Mouse (Mus musculus): ENCODE measurements around the gene Scamp4. TPM values are rescaled to one million over a fixed set of nuclear protein-coding genes. Genes with fewer than 3 reads are reported as not detected.
"Not testable (repeated sequence)": the region's sequence is repeated elsewhere in the genome, so short reads cannot be mapped to it uniquely, and the experiment has no call there.

Scamp4 gene
- polyA plus RNA-seq, 1 experiment from 2014 or later, result 107 TPM

- Histone ChIP-seq H3K4me1 (peaks cover 24% of the 10 kb centered on the region), H3K27me3 (no peaks in the 10 kb centered on the region), H3K27ac (no peak overlapping the region), H3K9ac (no peak overlapping the region), H3K4me3 (replicated peaks) (no peak overlapping the region), H3K36me3 (peaks cover 39% of the 10 kb centered on the region), H3K9me3 (replicated peaks) (no peaks in the 10 kb centered on the region), H3K4me2 (no peak overlapping the region)
- WGBS, result 91% methylated on average over 2 of the region's 2 CpGs
- ATAC-seq (replicated peaks; ENCODE audit: low FRiP score), result no peak
Observed at GRCm38 (mm10) chr10:80604988-80605387, 2.3 kb downstream of the Scamp4 start.

DNA sequence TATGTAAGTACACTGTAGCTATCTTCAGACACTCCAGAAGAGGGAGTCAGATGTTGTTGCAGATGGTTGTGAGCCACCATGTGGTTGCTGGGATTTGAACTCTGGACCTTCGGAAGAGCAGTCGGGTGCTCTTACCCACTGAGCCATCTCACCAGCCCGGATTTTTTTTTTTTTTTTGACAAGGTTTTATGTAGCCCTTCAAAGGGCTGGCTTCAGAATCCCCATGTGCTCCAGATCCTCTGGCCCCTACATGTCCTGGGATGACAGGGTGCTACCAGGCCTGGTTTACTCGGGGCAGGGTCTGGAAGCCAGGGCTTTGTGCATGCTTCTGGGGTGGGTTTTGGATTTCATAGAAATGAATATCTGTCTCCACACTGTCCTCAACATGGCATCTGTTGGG, 3.0 kb downstream of the Scamp4 start, which contains the start of gene Gm49322:
Gm49322 (plus strand) TSS at position 301 of the 400 bp plus-strand sequence.
- WGBS, result 76% methylated on average over 4 of the region's 4 CpGs
- H3K27me3 ChIP-seq; ATAC-seq (replicated peaks; ENCODE audit: low FRiP score); H3K4me3 ChIP-seq (replicated peaks); H3K9me3 ChIP-seq (replicated peaks); H3K27ac ChIP-seq; H3K4me2 ChIP-seq; H3K9ac ChIP-seq: not testable (repeated sequence)
- Histone ChIP-seq H3K36me3 (peaks cover 42% of the 10 kb centered on the region), H3K4me1 (peaks cover 24% of the 10 kb centered on the region)

GRCm38 (mm10) chr10:80606306-80606705, 3.6 kb downstream of the Scamp4 start:
- Histone ChIP-seq H3K9ac (no peak overlapping the region), H3K4me2 (no peak overlapping the region), H3K9me3 (replicated peaks) (no peaks in the 10 kb centered on the region), H3K4me1 (peaks cover 24% of the 10 kb centered on the region), H3K27me3 (no peaks in the 10 kb centered on the region), H3K27ac (no peak overlapping the region), H3K36me3 (peaks cover 42% of the 10 kb centered on the region), H3K4me3 (replicated peaks) (no peak overlapping the region)
- ATAC-seq (replicated peaks; ENCODE audit: low FRiP score), result no peak
- 90% methylated on average over 23 of the region's 23 CpGs for WGBS

GRCm38 (mm10) chr10:80606737-80607350, 4.2 kb downstream of the Scamp4 start:
- Histone ChIP-seq H3K4me2 (no peak overlapping the region), H3K4me1 (peaks cover 24% of the 10 kb centered on the region), H3K4me3 (replicated peaks) (no peak overlapping the region), H3K36me3 (peaks cover 44% of the 10 kb centered on the region), H3K9ac (no peak overlapping the region), H3K9me3 (replicated peaks) (no peaks in the 10 kb centered on the region), H3K27me3 (no peaks in the 10 kb centered on the region), H3K27ac (no peak overlapping the region)
- ATAC-seq (replicated peaks; ENCODE audit: low FRiP score), result no peak
- 94% methylated on average over 34 of the region's 34 CpGs for WGBS

GRCm38 (mm10) chr10:80608435-80608834, 5.8 kb downstream of the Scamp4 start:
- no peak overlapping the region for H3K4me2 ChIP-seq
- WGBS, result 91% methylated on average over 3 of the region's 3 CpGs

GRCm38 (mm10) chr10:80609269-80609924, 6.7 kb downstream of the Scamp4 start:
- peaks cover 4% of the 10 kb centered on the region; the same call in 1 of the 2 replicates for H3K4me1 ChIP-seq
- no peak overlapping the region for H3K27ac ChIP-seq
- H3K9me3 ChIP-seq (replicated peaks), result no peaks in the 10 kb centered on the region
- 89% methylated on average over 10 of the region's 10 CpGs for WGBS
- H3K4me3 ChIP-seq (replicated peaks), result no peak overlapping the region
- no peaks in the 10 kb centered on the region for H3K27me3 ChIP-seq
- no peak for ATAC-seq (replicated peaks; ENCODE audit: low FRiP score)
- peaks cover 67% of the 10 kb centered on the region for H3K36me3 ChIP-seq
- no peak overlapping the region for H3K4me2 ChIP-seq
- no peak overlapping the region for H3K9ac ChIP-seq

More at GRCm38 (mm10) chr10:80608435-80608834, 5.8 kb downstream of the Scamp4 start:
- Histone ChIP-seq H3K9ac (no peak overlapping the region), H3K27ac (no peak overlapping the region), H3K36me3 (peaks cover 57% of the 10 kb centered on the region), H3K27me3 (no peaks in the 10 kb centered on the region), H3K9me3 (replicated peaks) (no peaks in the 10 kb centered on the region), H3K4me1 (peaks cover 14% of the 10 kb centered on the region), H3K4me3 (replicated peaks) (no peak overlapping the region)
- ATAC-seq (replicated peaks; ENCODE audit: low FRiP score), result no peak

DNA sequence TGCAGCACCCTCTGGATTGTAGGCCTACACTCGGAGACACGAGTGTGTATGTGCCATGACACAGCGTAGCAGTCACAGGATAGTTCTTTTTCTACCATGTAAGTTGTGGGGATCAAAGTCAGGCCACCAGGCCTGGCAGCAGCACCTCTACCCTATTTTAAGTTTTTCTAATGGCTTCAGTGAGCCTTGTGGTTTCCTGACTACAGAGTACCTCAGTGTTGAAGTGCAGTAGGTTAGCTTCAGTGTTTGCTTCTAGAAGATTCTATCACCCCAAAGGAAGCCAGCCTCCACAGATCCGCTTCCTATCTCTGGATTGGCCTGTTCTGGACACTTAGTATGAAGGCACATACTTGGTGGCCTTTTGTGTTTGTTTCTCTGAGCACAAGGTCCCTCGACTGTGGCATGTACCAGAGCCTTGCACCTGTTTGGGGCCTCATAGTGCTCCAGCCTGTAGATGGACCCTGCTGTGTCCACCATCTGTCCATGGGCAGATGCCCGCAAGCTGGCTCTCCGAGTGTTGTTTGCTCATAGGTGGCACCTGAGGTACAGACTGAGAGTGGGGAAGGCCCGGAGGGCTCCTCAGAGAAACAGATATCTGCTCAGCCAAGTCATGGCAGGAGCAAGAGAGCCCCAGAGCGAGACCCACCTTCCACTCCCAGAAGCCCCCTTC, 7.6 kb downstream of the Scamp4 start:
- H3K36me3 ChIP-seq, result peaks cover 76% of the 10 kb centered on the region
- 95% methylated on average over 9 of the region's 9 CpGs for WGBS
- H3K27me3 ChIP-seq, result no peaks in the 10 kb centered on the region
- no peak overlapping the region for H3K4me2 ChIP-seq
- H3K9me3 ChIP-seq (replicated peaks), result no peaks in the 10 kb centered on the region
- no peak overlapping the region for H3K4me3 ChIP-seq (replicated peaks)
- no peak for ATAC-seq (replicated peaks; ENCODE audit: low FRiP score)
- no peak overlapping the region for H3K27ac ChIP-seq
- no peak overlapping the region for H3K9ac ChIP-seq
- no peaks in the 10 kb centered on the region for H3K4me1 ChIP-seq

DNA sequence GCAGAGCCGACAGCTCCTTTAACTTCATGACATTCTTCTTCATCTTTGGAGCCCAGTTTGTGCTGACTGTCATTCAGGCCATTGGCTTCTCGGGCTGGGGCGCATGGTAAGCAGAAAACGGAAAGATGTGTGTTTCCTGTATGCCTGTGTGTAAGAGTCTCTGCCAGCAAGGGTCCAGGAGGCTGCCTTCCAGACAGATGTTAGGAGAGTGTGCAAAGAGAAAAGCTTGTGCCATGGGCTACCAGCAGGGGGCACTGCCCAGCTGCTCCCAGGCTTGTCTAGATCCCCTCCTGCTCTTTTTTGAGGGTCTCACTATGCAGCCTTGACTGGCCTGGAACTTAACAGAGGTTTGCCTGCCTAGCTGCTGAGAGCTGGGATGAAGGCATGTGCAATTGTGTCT, 8.4 kb downstream of the Scamp4 start:
- 67% methylated on average over 4 of the region's 4 CpGs for WGBS
- Histone ChIP-seq H3K9ac (no peak overlapping the region), H3K4me1 (no peaks in the 10 kb centered on the region), H3K36me3 (peaks cover 83% of the 10 kb centered on the region), H3K4me3 (replicated peaks) (no peak overlapping the region), H3K27ac (no peak overlapping the region; the same call in 1 of the 2 replicates), H3K27me3 (no peaks in the 10 kb centered on the region), H3K9me3 (replicated peaks) (no peaks in the 10 kb centered on the region), H3K4me2 (no peak overlapping the region)
- no peak for ATAC-seq (replicated peaks; ENCODE audit: low FRiP score)

DNA sequence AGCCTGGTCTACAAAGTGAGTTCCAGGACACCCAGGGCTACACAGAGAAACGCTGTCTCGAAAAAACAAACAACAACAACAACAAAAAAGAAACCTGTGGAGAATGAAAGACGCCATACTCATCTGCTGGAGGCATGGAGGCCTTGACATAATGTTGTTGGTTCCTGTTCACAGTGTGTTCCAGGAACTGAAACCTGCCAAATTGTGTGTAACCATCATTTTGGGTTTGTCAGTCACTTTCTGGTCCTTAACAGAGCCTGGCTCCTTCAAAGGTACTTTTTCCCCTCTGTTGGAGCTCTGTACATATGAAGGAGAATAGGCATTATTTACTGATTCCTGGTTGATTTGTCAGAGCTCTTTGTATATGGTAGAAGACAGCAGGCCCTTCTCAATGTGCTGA, 9.2 kb downstream of the Scamp4 start:
- Histone ChIP-seq H3K4me2 (no peak overlapping the region), H3K4me3 (replicated peaks) (no peak overlapping the region), H3K27ac (no peak overlapping the region), H3K9ac (no peak overlapping the region), H3K4me1 (no peaks in the 10 kb centered on the region), H3K36me3 (peaks cover 80% of the 10 kb centered on the region), H3K27me3 (no peaks in the 10 kb centered on the region), H3K9me3 (replicated peaks) (no peaks in the 10 kb centered on the region)
- ATAC-seq (replicated peaks; ENCODE audit: low FRiP score), result no peak
- WGBS, result 94% methylated on average over 3 of the region's 3 CpGs

GRCm38 (mm10) chr10:80613821-80614220, 11.1 kb downstream of the Scamp4 start:
- Histone ChIP-seq H3K9ac (no peak overlapping the region), H3K27ac (no peak overlapping the region), H3K36me3 (peaks cover 61% of the 10 kb centered on the region), H3K4me2 (no peak overlapping the region), H3K27me3 (no peaks in the 10 kb centered on the region), H3K4me3 (replicated peaks) (no peak overlapping the region), H3K4me1 (no peaks in the 10 kb centered on the region), H3K9me3 (replicated peaks) (no peaks in the 10 kb centered on the region)
- ATAC-seq (replicated peaks; ENCODE audit: low FRiP score), result no peak
- WGBS, result 81% methylated on average over 3 of the region's 3 CpGs

DNA sequence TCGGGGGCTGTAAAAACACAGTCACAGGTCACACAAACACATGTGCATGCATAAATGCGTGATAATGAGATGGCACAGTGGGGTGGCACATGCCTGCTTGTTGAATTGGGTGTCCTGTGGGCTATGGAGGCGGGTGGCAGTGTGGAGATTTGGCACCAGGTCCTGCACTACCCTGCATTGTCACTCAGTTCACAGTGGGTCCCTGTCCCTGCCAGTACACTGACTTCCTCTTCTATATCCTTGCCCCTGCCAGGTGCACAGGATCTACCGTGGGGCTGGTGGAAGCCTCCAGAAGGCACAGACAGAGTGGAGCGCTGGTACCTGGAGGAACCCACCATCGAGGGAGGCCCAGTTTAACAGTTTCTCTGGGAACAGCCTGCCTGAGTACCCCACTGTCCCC, 11.7 kb downstream of the Scamp4 start:
- H3K4me3 ChIP-seq (replicated peaks), result no peak overlapping the region
- ATAC-seq (replicated peaks; ENCODE audit: low FRiP score), result no peak
- H3K36me3 ChIP-seq, result peaks cover 56% of the 10 kb centered on the region
- no peaks in the 10 kb centered on the region for H3K4me1 ChIP-seq
- no peak overlapping the region for H3K9ac ChIP-seq
- H3K27me3 ChIP-seq, result no peaks in the 10 kb centered on the region
- 91% methylated on average over 6 of the region's 6 CpGs for WGBS
- H3K9me3 ChIP-seq (replicated peaks), result no peaks in the 10 kb centered on the region
- no peak overlapping the region for H3K27ac ChIP-seq
- no peak overlapping the region for H3K4me2 ChIP-seq

DNA sequence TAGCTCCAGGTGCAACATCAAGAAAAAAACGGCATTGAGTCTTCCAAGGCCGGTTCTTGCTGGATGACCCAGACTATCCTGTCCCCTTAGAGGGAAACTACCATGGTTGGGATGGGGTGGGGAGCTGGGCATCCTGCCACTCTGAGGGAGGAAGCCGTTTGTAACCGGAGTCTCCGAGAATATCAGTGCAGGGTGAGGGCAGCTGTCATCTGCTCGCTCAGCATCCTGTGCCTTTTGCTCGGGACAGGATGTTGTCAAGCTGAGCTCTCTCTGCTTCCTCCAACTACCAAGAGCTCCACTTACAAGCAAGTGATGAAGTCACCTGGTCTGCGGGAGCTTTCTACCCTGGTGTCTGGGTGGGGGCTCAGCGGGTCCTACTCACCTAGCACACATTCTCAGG, 15.5 kb downstream of the Scamp4 start:
- peaks cover 34% of the 10 kb centered on the region for H3K36me3 ChIP-seq
- H3K9ac ChIP-seq, result no peak overlapping the region
- ATAC-seq (replicated peaks; ENCODE audit: low FRiP score), result no peak
- H3K27me3 ChIP-seq, result no peaks in the 10 kb centered on the region
- H3K9me3 ChIP-seq (replicated peaks), result no peaks in the 10 kb centered on the region
- H3K4me3 ChIP-seq (replicated peaks), result no peak overlapping the region
- H3K4me2 ChIP-seq, result no peak overlapping the region
- peaks cover 11% of the 10 kb centered on the region for H3K4me1 ChIP-seq
- 49% methylated on average over 9 of the region's 9 CpGs for WGBS
- H3K27ac ChIP-seq, result peak overlapping the region; percentile 71

Measured in kidney, embryonic 15.5 days (tissue).